Mouse (Mus musculus) C2C12 (cell line): ENCODE measurements around the gene Lpo. TPM values are rescaled to one million over a fixed set of nuclear protein-coding genes. Genes with fewer than 3 reads are reported as not detected.

ENCODE experiments used
- H3K27me3 ChIP-seq: one replicate; pipeline ENCODE4 v1.6.1; 2011; ENCODE audit not compliant: control insufficient read depth, insufficient read depth, insufficient read length
- H3K36me3 ChIP-seq: one replicate; pipeline ENCODE4 v1.6.1; 2011; ENCODE audit not compliant: control insufficient read depth, insufficient read depth
- H3K4me3 ChIP-seq: one replicate; pipeline ENCODE4 v1.5.1; 2011; ENCODE audit warnings: mild to moderate bottlenecking, control low read depth; ENCODE audit not compliant: poor library complexity, insufficient read depth, severe bottlenecking
- H3K79me2 ChIP-seq: one replicate; pipeline ENCODE4 v1.6.1; 2011; ENCODE audit not compliant: control insufficient read depth, insufficient read depth
- H3K79me3 ChIP-seq: one replicate; pipeline ENCODE4 v1.6.1; 2011; ENCODE audit warnings: low read depth, control low read depth
- H3ac ChIP-seq: one replicate; pipeline ENCODE3; 2011; ENCODE audit warnings: low read depth; ENCODE audit not compliant: control insufficient read depth, insufficient read length
- CEBPB ChIP-seq: IDR thresholded peaks from one replicate; pipeline ENCODE4 v1.6.1; 2011; ENCODE audit warnings: low read depth, mild to moderate bottlenecking, control low read depth, moderate library complexity
- CTCF ChIP-seq: IDR thresholded peaks from one replicate; pipeline ENCODE4 v1.5.1; 2011; ENCODE audit not compliant: control insufficient read depth, insufficient read depth, insufficient read length
- FOSL1 ChIP-seq: IDR thresholded peaks from one replicate; pipeline ENCODE4 v1.8.0; 2011; ENCODE audit warnings: mild to moderate bottlenecking, low read length; ENCODE audit not compliant: poor library complexity, insufficient read depth, severe bottlenecking
- MAX ChIP-seq: IDR thresholded peaks from one replicate; pipeline ENCODE4 v1.6.1; 2011; ENCODE audit warnings: mild to moderate bottlenecking, control low read depth
- MYOD1 ChIP-seq: IDR thresholded peaks from one replicate; pipeline ENCODE4 v1.6.1; 2011; ENCODE audit warnings: low read depth; ENCODE audit not compliant: control insufficient read depth, insufficient read length
- MYOG ChIP-seq: IDR thresholded peaks from one replicate; pipeline ENCODE4 v1.6.1; 2011; ENCODE audit not compliant: control insufficient read depth, insufficient read length; ENCODE audit errors: extremely low read depth
- USF1 ChIP-seq: IDR thresholded peaks from one replicate; pipeline ENCODE4 v1.6.1; 2011; ENCODE audit warnings: low read depth, mild to moderate bottlenecking, control low read depth, moderate library complexity
- polyA plus RNA-seq: library from polyadenylated mRNA; unstranded; fragments of >200 nt; fragmentation: generic; extraction: Trizol; gene quantifications from one replicate; pipeline ENCODE4 v1.2.1, GENCODE M21; 2012; ENCODE audit warnings: missing spikeins

Gene Lpo
- polyA plus RNA-seq, 1 experiment = not detected

- TF ChIP-seq MAX = no peak
- TF ChIP-seq USF1 = no peak
- no peak for TF ChIP-seq CEBPB
- TF ChIP-seq MYOG = no peak
- no peak for TF ChIP-seq CTCF
- TF ChIP-seq FOSL1 = no peak
- no peak for TF ChIP-seq MYOD1
- H3K27me3 ChIP-seq = peaks cover 52% of the 10 kb centered on the region
Observed at GRCm38 (mm10) chr11:87778100-87778765, 49.9 kb downstream of the Lpo start.

DNA sequence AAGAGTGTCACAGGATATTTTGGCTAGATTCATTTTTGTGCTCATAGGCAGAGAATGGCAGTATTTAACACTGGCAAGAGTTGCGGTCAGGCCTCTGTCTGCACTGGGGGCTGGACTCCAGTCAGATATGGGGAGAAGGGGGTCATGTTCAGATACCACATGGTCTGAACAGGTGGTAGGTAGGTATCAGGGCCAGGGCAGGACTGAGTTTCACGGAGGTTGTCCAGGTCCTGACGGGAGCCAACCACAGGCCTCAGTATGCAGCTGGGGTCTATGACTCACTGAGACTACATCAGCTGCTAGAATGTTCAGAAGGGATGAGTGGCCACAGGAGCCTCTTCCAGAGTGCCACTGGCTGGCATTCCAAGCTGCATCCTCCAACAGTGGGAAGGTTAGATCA, 55.7 kb downstream of the Lpo start:
- H3ac ChIP-seq = no peak overlapping the region
- H3K79me2 ChIP-seq = no peaks in the 10 kb centered on the region
- no peaks in the 10 kb centered on the region for H3K79me3 ChIP-seq
- TF ChIP-seq MAX = peak; percentile 9
- no peak for TF ChIP-seq CTCF
- TF ChIP-seq FOSL1 = no peak
- peak; percentile 88 for TF ChIP-seq MYOD1
- no peak for TF ChIP-seq CEBPB
- TF ChIP-seq MYOG = no peak
- TF ChIP-seq USF1 = no peak
- H3K4me3 ChIP-seq = no peak overlapping the region
- H3K27me3 ChIP-seq = peaks cover 19% of the 10 kb centered on the region
- no peaks in the 10 kb centered on the region for H3K36me3 ChIP-seq

More at GRCm38 (mm10) chr11:87778100-87778765, 49.9 kb downstream of the Lpo start:
- no peaks in the 10 kb centered on the region for H3K79me2 ChIP-seq
- no peaks in the 10 kb centered on the region for H3K36me3 ChIP-seq
- no peak overlapping the region for H3ac ChIP-seq
- no peaks in the 10 kb centered on the region for H3K79me3 ChIP-seq
- no peak overlapping the region for H3K4me3 ChIP-seq

- Histone ChIP-seq H3K27me3 (peaks cover 28% of the 10 kb centered on the region), H3K79me2 (no peaks in the 10 kb centered on the region), H3K4me3 (no peak overlapping the region), H3K36me3 (no peaks in the 10 kb centered on the region), H3K79me3 (no peaks in the 10 kb centered on the region), H3ac (no peak overlapping the region)
- TF ChIP-seq CTCF (peak; percentile 74), FOSL1 (no peak)
Observed at GRCm38 (mm10) chr11:87770989-87771388, 57.1 kb downstream of the Lpo start.

DNA sequence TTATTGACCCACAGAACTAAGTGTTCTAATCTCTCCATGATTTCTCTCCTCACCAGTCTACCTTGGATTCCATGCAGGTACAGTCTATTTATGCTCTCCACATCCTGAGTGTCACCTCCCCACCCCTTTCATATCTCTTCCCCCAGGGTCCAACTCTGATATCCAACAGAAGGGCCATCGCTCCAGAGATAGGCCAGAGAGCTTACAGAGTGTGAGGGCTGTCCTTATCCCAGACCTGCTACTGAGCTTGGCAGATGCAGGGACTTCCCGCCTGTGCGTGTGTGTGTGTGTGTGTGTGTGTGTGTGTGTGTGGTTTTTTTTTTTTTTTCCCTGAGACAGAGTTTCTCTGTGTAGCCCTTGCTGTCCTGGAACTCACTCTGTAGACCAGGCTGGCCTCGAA, 59.3 kb downstream of the Lpo start:
- no peaks in the 10 kb centered on the region for H3K79me3 ChIP-seq
- TF ChIP-seq MAX (no peak), USF1 (no peak), CTCF (no peak), MYOG (no peak), FOSL1 (no peak), MYOD1 (no peak), CEBPB (no peak)
- H3ac ChIP-seq = no peak overlapping the region
- H3K79me2 ChIP-seq = no peaks in the 10 kb centered on the region
- no peak overlapping the region for H3K4me3 ChIP-seq
- H3K36me3 ChIP-seq = no peaks in the 10 kb centered on the region
- H3K27me3 ChIP-seq = peaks cover 48% of the 10 kb centered on the region

GRCm38 (mm10) chr11:87763988-87764876, 63.9 kb downstream of the Lpo start:
- H3ac ChIP-seq = no peak overlapping the region
- H3K79me3 ChIP-seq = no peaks in the 10 kb centered on the region
- H3K79me2 ChIP-seq = no peaks in the 10 kb centered on the region
- H3K36me3 ChIP-seq = no peaks in the 10 kb centered on the region
- TF ChIP-seq FOSL1 = no peak
- H3K27me3 ChIP-seq = peaks cover 84% of the 10 kb centered on the region
- no peak overlapping the region for H3K4me3 ChIP-seq

GRCm38 (mm10) chr11:87763511-87763987, 64.5 kb downstream of the Lpo start:
- no peaks in the 10 kb centered on the region for H3K79me3 ChIP-seq
- TF ChIP-seq CEBPB (no peak), MAX (no peak), FOSL1 (no peak), MYOD1 (no peak), USF1 (no peak), CTCF (no peak), MYOG (no peak)
- H3K36me3 ChIP-seq = no peaks in the 10 kb centered on the region
- peaks cover 80% of the 10 kb centered on the region for H3K27me3 ChIP-seq
- H3K79me2 ChIP-seq = no peaks in the 10 kb centered on the region
- no peak overlapping the region for H3K4me3 ChIP-seq
- no peak overlapping the region for H3ac ChIP-seq
